Mouse (Mus musculus) ES-Bruce4 (cell line): ENCODE data around the gene Stam2. TPM values are rescaled to one million over a fixed set of nuclear protein-coding genes. Genes with fewer than 3 reads are reported as not detected.

ENCODE experiments used
- H3K27ac ChIP-seq: 2 replicates; pipeline ENCODE4 v1.5.1; 2012; ENCODE audit warnings: low read length, inconsistent platforms; ENCODE audit not compliant: insufficient read depth
- H3K27me3 ChIP-seq: 2 replicates; pipeline ENCODE4 v1.6.1; 2012; ENCODE audit warnings: mild to moderate bottlenecking, low read length, inconsistent platforms; ENCODE audit not compliant: control insufficient read depth, poor library complexity, insufficient read depth, severe bottlenecking
- H3K36me3 ChIP-seq: 2 replicates; pipeline ENCODE4 v1.6.1; 2012; ENCODE audit warnings: inconsistent platforms, mild to moderate bottlenecking, low read length, moderate library complexity; ENCODE audit not compliant: control insufficient read depth, poor library complexity, insufficient read depth, severe bottlenecking
- H3K4me1 ChIP-seq: one replicate; pipeline ENCODE4 v1.8.1; 2011; ENCODE audit warnings: low read length; ENCODE audit not compliant: control insufficient read depth, insufficient read depth
- H3K4me3 ChIP-seq: 2 replicates; pipeline ENCODE4 v1.5.1; 2011; ENCODE audit warnings: low read depth, mild to moderate bottlenecking, low read length
- H3K9ac ChIP-seq: 2 replicates; pipeline ENCODE4 v1.6.1; 2012; ENCODE audit warnings: low read depth, mild to moderate bottlenecking, inconsistent platforms; ENCODE audit not compliant: poor library complexity, severe bottlenecking
- H3K9me3 ChIP-seq: replicated peaks from 2 replicates; pipeline ENCODE4 v1.6.1; 2012; ENCODE audit warnings: mild to moderate bottlenecking, low read length, inconsistent platforms; ENCODE audit not compliant: control insufficient read depth, poor library complexity, insufficient read depth, severe bottlenecking
- CTCF ChIP-seq: IDR thresholded peaks from one replicate; pipeline ENCODE4 v1.8.1; 2011; ENCODE audit warnings: low read depth, low read length
- EP300 ChIP-seq: IDR thresholded peaks from 2 replicates; pipeline ENCODE4 v1.6.1; 2011; ENCODE audit warnings: low read depth, low read length; ENCODE audit not compliant: insufficient read depth
- POLR2A ChIP-seq: IDR thresholded peaks from one replicate; pipeline ENCODE4 v1.8.1; 2011; ENCODE audit warnings: low read length; ENCODE audit not compliant: insufficient read depth
- polyA plus RNA-seq: library from polyadenylated mRNA; stranded (reverse); fragments of >200 nt; gene quantifications from 2 replicates; pipeline ENCODE4 v1.2.4, GENCODE M21; 2011; ENCODE audit warnings: low read depth; ENCODE audit not compliant: missing spikeins, insufficient read depth, insufficient read length

Stam2 gene
- polyA plus RNA-seq, 1 experiment, result 37.9 TPM

- H3K27me3 ChIP-seq, result no peaks in the 10 kb centered on the region
- no peaks in the 10 kb centered on the region for H3K4me1 ChIP-seq
- no peaks in the 10 kb centered on the region for H3K9me3 ChIP-seq
- TF ChIP-seq EP300 (no peak), CTCF (no peak), POLR2A (no peak)
- H3K36me3 ChIP-seq, result peaks cover 6% of the 10 kb centered on the region
- no peak overlapping the region for H3K27ac ChIP-seq
- H3K9ac ChIP-seq, result no peak overlapping the region
- no peak overlapping the region for H3K4me3 ChIP-seq
Observed at GRCm38 (mm10) chr2:52715538-52715937, 26.5 kb downstream of the Stam2 start.

- Histone ChIP-seq H3K36me3 (peaks cover 6% of the 10 kb centered on the region), H3K27me3 (no peaks in the 10 kb centered on the region), H3K4me1 (no peaks in the 10 kb centered on the region), H3K4me3 (no peak overlapping the region), H3K27ac (no peak overlapping the region), H3K9me3 (no peaks in the 10 kb centered on the region), H3K9ac (no peak overlapping the region)
- TF ChIP-seq EP300, result no peak
Observed at GRCm38 (mm10) chr2:52714111-52714510, 28.0 kb downstream of the Stam2 start.

- no peaks in the 10 kb centered on the region for H3K4me1 ChIP-seq
- H3K27me3 ChIP-seq, result no peaks in the 10 kb centered on the region
- no peak overlapping the region for H3K27ac ChIP-seq
- no peaks in the 10 kb centered on the region for H3K9me3 ChIP-seq
- no peak overlapping the region for H3K9ac ChIP-seq
- peaks cover 9% of the 10 kb centered on the region for H3K36me3 ChIP-seq
- H3K4me3 ChIP-seq, result no peak overlapping the region
- TF ChIP-seq POLR2A, result no peak
- TF ChIP-seq CTCF, result no peak
- TF ChIP-seq EP300, result no peak
Observed at GRCm38 (mm10) chr2:52710804-52711203, 31.3 kb downstream of the Stam2 start.

GRCm38 (mm10) chr2:52709417-52709816 lies 32.7 kb downstream of the Stam2 start:
- Histone ChIP-seq H3K9me3 (no peaks in the 10 kb centered on the region), H3K27me3 (no peaks in the 10 kb centered on the region), H3K4me1 (no peaks in the 10 kb centered on the region), H3K9ac (no peak overlapping the region), H3K27ac (no peak overlapping the region), H3K36me3 (peaks cover 5% of the 10 kb centered on the region), H3K4me3 (no peak overlapping the region)
- TF ChIP-seq POLR2A (no peak), CTCF (no peak), EP300 (no peak)

GRCm38 (mm10) chr2:52701368-52702036 lies 40.6 kb downstream of the Stam2 start:
- TF ChIP-seq POLR2A (no peak), CTCF (no peak), EP300 (no peak)
- no peak overlapping the region for H3K27ac ChIP-seq
- H3K36me3 ChIP-seq, result peaks cover 18% of the 10 kb centered on the region
- peaks cover 9% of the 10 kb centered on the region for H3K9me3 ChIP-seq
- H3K9ac ChIP-seq, result no peak overlapping the region
- H3K4me3 ChIP-seq, result no peak overlapping the region
- H3K27me3 ChIP-seq, result no peaks in the 10 kb centered on the region
- H3K4me1 ChIP-seq, result no peaks in the 10 kb centered on the region

- TF ChIP-seq EP300 (no peak), POLR2A (no peak), CTCF (no peak)
- H3K9ac ChIP-seq, result no peak overlapping the region
- no peak overlapping the region for H3K4me3 ChIP-seq
- peaks cover 9% of the 10 kb centered on the region for H3K9me3 ChIP-seq
- H3K27me3 ChIP-seq, result no peaks in the 10 kb centered on the region
- H3K36me3 ChIP-seq, result peaks cover 18% of the 10 kb centered on the region
- no peak overlapping the region for H3K27ac ChIP-seq
- no peaks in the 10 kb centered on the region for H3K4me1 ChIP-seq
Observed at GRCm38 (mm10) chr2:52700352-52700751, 41.7 kb downstream of the Stam2 start.
